Mouse (Mus musculus) cerebellum, adult 2 months (tissue): Measurements from ENCODE around the gene Bcan.

Experiments
- CTCF ChIP-seq: fragments of 200-500 bp; IDR thresholded peaks from 2 replicates; pipeline ENCODE4 v1.5.1; 2011; ENCODE audit warnings: low read depth, mild to moderate bottlenecking, control low read depth, low read length, moderate library complexity, borderline replicate concordance; ENCODE audit not compliant: insufficient read depth
- POLR2A ChIP-seq: fragments of 200-500 bp; IDR thresholded peaks from 2 replicates; pipeline ENCODE4 v1.6.1; 2011; ENCODE audit warnings: low read length, control low read depth, borderline replicate concordance; ENCODE audit not compliant: insufficient read depth

- TF ChIP-seq POLR2A (no peak), CTCF (peak; percentile 64; the same call in 1 of the 2 replicates)
These were observed 10.7 kb upstream of the Bcan start for GRCm38 (mm10) chr3:88010634-88011265.
